Mouse (Mus musculus) liver, embryonic 13.5 days (tissue): ENCODE data around the gene Grhl1. TPM values are rescaled to one million over a fixed set of nuclear protein-coding genes. Genes with fewer than 3 reads are reported as not detected.

Experiments used
- ATAC-seq: fragments of 200-750 bp; cut with Nextera tagmentation; 2 replicates; pipeline ENCODE4 v1.8.0; 2017; ENCODE audit warnings: low read depth, mild to moderate bottlenecking, moderate number of reproducible peaks, moderate library complexity
- DNase-seq: peaks from one replicate; pipeline ENCODE4 v3.0.0; 2022
- H3K27ac ChIP-seq: fragments of 300-500 bp; sonication (generic); 2 replicates; pipeline ENCODE4 v1.5.1; 2015; ENCODE audit warnings: moderate library complexity, mild to moderate bottlenecking, inconsistent platforms
- H3K27me3 ChIP-seq: fragments of 300-500 bp; sonication (generic); 2 replicates; pipeline ENCODE4 v1.6.1; 2015; ENCODE audit warnings: mild to moderate bottlenecking, inconsistent platforms
- H3K36me3 ChIP-seq: fragments of 300-500 bp; sonication (generic); 2 replicates; pipeline ENCODE4 v1.6.1; 2015; ENCODE audit warnings: mild to moderate bottlenecking, inconsistent platforms
- H3K4me1 ChIP-seq: fragments of 300-500 bp; sonication (generic); replicated peaks from 2 replicates; pipeline ENCODE4 v1.6.1; 2015; ENCODE audit warnings: inconsistent platforms
- H3K4me2 ChIP-seq: fragments of 300-500 bp; sonication (generic); 2 replicates; pipeline ENCODE4 v1.6.1; 2015; ENCODE audit warnings: inconsistent platforms, mild to moderate bottlenecking, moderate library complexity
- H3K4me3 ChIP-seq: fragments of 300-500 bp; sonication (generic); replicated peaks from 2 replicates; pipeline ENCODE4 v1.5.1; 2015; ENCODE audit warnings: mild to moderate bottlenecking, inconsistent platforms
- H3K9ac ChIP-seq: fragments of 300-500 bp; sonication (generic); 2 replicates; pipeline ENCODE4 v1.6.1; 2015; ENCODE audit warnings: mild to moderate bottlenecking, inconsistent platforms
- H3K9me3 ChIP-seq: fragments of 300-500 bp; sonication (generic); replicated peaks from 2 replicates; pipeline ENCODE4 v1.6.1; 2016; ENCODE audit warnings: inconsistent platforms
- WGBS: fragments of 180-500 bp; shearing (Covaris S2); methylation state at CpG from one replicate; pipeline ENCODE4 v1.1.7; 2015; ENCODE audit not compliant: insufficient replicate concordance; 5-methylcytosine and 5-hydroxymethylcytosine counted together
- polyA plus RNA-seq: library from polyadenylated mRNA; unstranded; fragments of >200 nt; fragmentation: Nextera tagmentation; extraction: Ambion mirVana; gene quantifications from 2 replicates; pipeline ENCODE4 v1.2.1, GENCODE M21; 2015

Gene Grhl1
- polyA plus RNA-seq, 1 experiment from 2014 or later: 0.54 TPM

GRCm38 (mm10) chr12:24565311-24565710, 6.8 kb upstream of the Grhl1 start:
- DNase-seq (no peak), ATAC-seq (no peak)
- Histone ChIP-seq H3K36me3 (no peaks in the 10 kb centered on the region), H3K4me3 (no peak overlapping the region), H3K27me3 (peaks cover 5% of the 10 kb centered on the region), H3K4me2 (no peak overlapping the region), H3K27ac (no peak overlapping the region), H3K9ac (no peak overlapping the region), H3K9me3 (no peaks in the 10 kb centered on the region), H3K4me1 (peaks cover 10% of the 10 kb centered on the region)
- WGBS: 63% methylated on average over 6 of the region's 6 CpGs

- no peak for DNase-seq
- no peak overlapping the region for H3K9ac ChIP-seq
- no peak overlapping the region for H3K4me2 ChIP-seq
- WGBS: 71% methylated on average over 3 of the region's 3 CpGs
- ATAC-seq: no peak
- H3K27me3 ChIP-seq: peaks cover 24% of the 10 kb centered on the region
- H3K4me1 ChIP-seq: peaks cover 18% of the 10 kb centered on the region
- no peaks in the 10 kb centered on the region for H3K36me3 ChIP-seq
- H3K9me3 ChIP-seq: no peaks in the 10 kb centered on the region
- no peak overlapping the region for H3K27ac ChIP-seq
- H3K4me3 ChIP-seq: no peak overlapping the region
Measured at GRCm38 (mm10) chr12:24567606-24568005, 4.5 kb upstream of the Grhl1 start.

- Histone ChIP-seq H3K27ac (no peak overlapping the region), H3K9me3 (no peaks in the 10 kb centered on the region), H3K4me1 (peaks cover 17% of the 10 kb centered on the region), H3K9ac (peak overlapping the region; percentile 72), H3K4me3 (peak overlapping the region; percentile 71), H3K4me2 (peak overlapping the region; percentile 89), H3K36me3 (no peaks in the 10 kb centered on the region), H3K27me3 (peaks cover 51% of the 10 kb centered on the region)
- 6% methylated on average over 48 of the region's 48 CpGs for WGBS
- no peak for DNase-seq
- peak; percentile 46 for ATAC-seq
Measured at GRCm38 (mm10) chr12:24572421-24573274, 565 bp downstream of the Grhl1 start.

- Histone ChIP-seq H3K4me1 (peaks cover 17% of the 10 kb centered on the region), H3K4me2 (peak overlapping the region; percentile 89), H3K4me3 (peak overlapping the region; percentile 71), H3K27ac (no peak overlapping the region), H3K9ac (peak overlapping the region; percentile 72; the same call in 1 of the 2 replicates), H3K27me3 (peaks cover 51% of the 10 kb centered on the region), H3K36me3 (no peaks in the 10 kb centered on the region), H3K9me3 (no peaks in the 10 kb centered on the region)
- WGBS: 66% methylated on average over 3 of the region's 3 CpGs
- ATAC-seq (no peak), DNase-seq (no peak)
Measured at GRCm38 (mm10) chr12:24573275-24573580, 1.1 kb downstream of the Grhl1 start.

GRCm38 (mm10) chr12:24574870-24575269, 2.8 kb downstream of the Grhl1 start:
- no peak for DNase-seq
- no peak overlapping the region for H3K4me2 ChIP-seq
- H3K4me3 ChIP-seq: no peak overlapping the region
- no peak overlapping the region for H3K9ac ChIP-seq
- WGBS: 34% methylated on average over 7 of the region's 7 CpGs
- peaks cover 48% of the 10 kb centered on the region for H3K27me3 ChIP-seq
- H3K27ac ChIP-seq: no peak overlapping the region
- no peaks in the 10 kb centered on the region for H3K36me3 ChIP-seq
- H3K4me1 ChIP-seq: peaks cover 18% of the 10 kb centered on the region
- no peak for ATAC-seq
- no peaks in the 10 kb centered on the region for H3K9me3 ChIP-seq

GRCm38 (mm10) chr12:24580452-24580851, 8.4 kb downstream of the Grhl1 start:
- peaks cover 38% of the 10 kb centered on the region for H3K4me1 ChIP-seq
- H3K27ac ChIP-seq: peak overlapping the region; percentile 35
- 42% methylated on average over 1 of the region's 1 CpGs for WGBS
- H3K36me3 ChIP-seq: no peaks in the 10 kb centered on the region
- H3K4me3 ChIP-seq: no peak overlapping the region
- ATAC-seq (peak; percentile 63), DNase-seq (no peak)
- H3K9ac ChIP-seq: peak overlapping the region; percentile 33
- peak overlapping the region; percentile 50 for H3K4me2 ChIP-seq
- H3K27me3 ChIP-seq: peaks cover 4% of the 10 kb centered on the region; the same call in 1 of the 2 replicates
- H3K9me3 ChIP-seq: no peaks in the 10 kb centered on the region

- Histone ChIP-seq H3K27ac (peak overlapping the region; percentile 35), H3K9me3 (no peaks in the 10 kb centered on the region), H3K4me2 (peak overlapping the region; percentile 50), H3K27me3 (no peaks in the 10 kb centered on the region), H3K4me3 (no peak overlapping the region), H3K9ac (peak overlapping the region; percentile 33; the same call in 1 of the 2 replicates), H3K4me1 (peaks cover 38% of the 10 kb centered on the region), H3K36me3 (no peaks in the 10 kb centered on the region)
- WGBS: 62% methylated on average over 14 of the region's 14 CpGs
- ATAC-seq (peak; percentile 86), DNase-seq (peak; percentile 47)
Measured at GRCm38 (mm10) chr12:24580996-24581683, 9.1 kb downstream of the Grhl1 start.

GRCm38 (mm10) chr12:24583653-24584052, 11.6 kb downstream of the Grhl1 start:
- H3K36me3 ChIP-seq: no peaks in the 10 kb centered on the region
- ATAC-seq: no peak

GRCm38 (mm10) chr12:24584835-24585234, 12.8 kb downstream of the Grhl1 start:
- H3K4me1 ChIP-seq: peaks cover 37% of the 10 kb centered on the region
- no peaks in the 10 kb centered on the region for H3K9me3 ChIP-seq
- ATAC-seq (no peak), DNase-seq (no peak)
- H3K9ac ChIP-seq: no peak overlapping the region
- no peak overlapping the region for H3K4me2 ChIP-seq
- 83% methylated on average over 8 of the region's 8 CpGs for WGBS
- H3K27ac ChIP-seq: no peak overlapping the region
- H3K36me3 ChIP-seq: no peaks in the 10 kb centered on the region
- H3K27me3 ChIP-seq: no peaks in the 10 kb centered on the region
- no peak overlapping the region for H3K4me3 ChIP-seq

More at GRCm38 (mm10) chr12:24583653-24584052, 11.6 kb downstream of the Grhl1 start:
- no peaks in the 10 kb centered on the region for H3K27me3 ChIP-seq
- H3K9ac ChIP-seq: no peak overlapping the region
- no peaks in the 10 kb centered on the region for H3K9me3 ChIP-seq
- no peak for DNase-seq
- 77% methylated on average over 3 of the region's 3 CpGs for WGBS
- peaks cover 38% of the 10 kb centered on the region for H3K4me1 ChIP-seq
- no peak overlapping the region for H3K4me3 ChIP-seq
- H3K4me2 ChIP-seq: no peak overlapping the region
- no peak overlapping the region for H3K27ac ChIP-seq

GRCm38 (mm10) chr12:24586193-24586592, 14.1 kb downstream of the Grhl1 start:
- H3K36me3 ChIP-seq: no peaks in the 10 kb centered on the region
- no peak for ATAC-seq
- WGBS: 69% methylated on average over 7 of the region's 7 CpGs

GRCm38 (mm10) chr12:24590371-24590770, 18.3 kb downstream of the Grhl1 start:
- H3K9me3 ChIP-seq: no peaks in the 10 kb centered on the region
- no peak overlapping the region for H3K4me2 ChIP-seq
- H3K9ac ChIP-seq: no peak overlapping the region
- H3K27ac ChIP-seq: no peak overlapping the region
- WGBS: 77% methylated on average over 7 of the region's 7 CpGs
- no peak overlapping the region for H3K4me3 ChIP-seq
- H3K27me3 ChIP-seq: no peaks in the 10 kb centered on the region
- no peak for DNase-seq
- peaks cover 12% of the 10 kb centered on the region for H3K4me1 ChIP-seq
- H3K36me3 ChIP-seq: no peaks in the 10 kb centered on the region
- no peak for ATAC-seq

More at GRCm38 (mm10) chr12:24586193-24586592, 14.1 kb downstream of the Grhl1 start:
- Histone ChIP-seq H3K4me1 (peaks cover 24% of the 10 kb centered on the region), H3K4me2 (no peak overlapping the region), H3K9ac (no peak overlapping the region), H3K4me3 (no peak overlapping the region), H3K27me3 (no peaks in the 10 kb centered on the region), H3K9me3 (no peaks in the 10 kb centered on the region), H3K27ac (no peak overlapping the region)
- DNase-seq: no peak
